Mouse (Mus musculus) right cerebral cortex, postnatal 4 days (tissue): Measurements from ENCODE around the gene Chmp2b.

Source experiments
- DNase-seq: peaks from one replicate; pipeline ENCODE4 v3.0.0-alpha.2; 2022

Chmp2b gene

DNA sequence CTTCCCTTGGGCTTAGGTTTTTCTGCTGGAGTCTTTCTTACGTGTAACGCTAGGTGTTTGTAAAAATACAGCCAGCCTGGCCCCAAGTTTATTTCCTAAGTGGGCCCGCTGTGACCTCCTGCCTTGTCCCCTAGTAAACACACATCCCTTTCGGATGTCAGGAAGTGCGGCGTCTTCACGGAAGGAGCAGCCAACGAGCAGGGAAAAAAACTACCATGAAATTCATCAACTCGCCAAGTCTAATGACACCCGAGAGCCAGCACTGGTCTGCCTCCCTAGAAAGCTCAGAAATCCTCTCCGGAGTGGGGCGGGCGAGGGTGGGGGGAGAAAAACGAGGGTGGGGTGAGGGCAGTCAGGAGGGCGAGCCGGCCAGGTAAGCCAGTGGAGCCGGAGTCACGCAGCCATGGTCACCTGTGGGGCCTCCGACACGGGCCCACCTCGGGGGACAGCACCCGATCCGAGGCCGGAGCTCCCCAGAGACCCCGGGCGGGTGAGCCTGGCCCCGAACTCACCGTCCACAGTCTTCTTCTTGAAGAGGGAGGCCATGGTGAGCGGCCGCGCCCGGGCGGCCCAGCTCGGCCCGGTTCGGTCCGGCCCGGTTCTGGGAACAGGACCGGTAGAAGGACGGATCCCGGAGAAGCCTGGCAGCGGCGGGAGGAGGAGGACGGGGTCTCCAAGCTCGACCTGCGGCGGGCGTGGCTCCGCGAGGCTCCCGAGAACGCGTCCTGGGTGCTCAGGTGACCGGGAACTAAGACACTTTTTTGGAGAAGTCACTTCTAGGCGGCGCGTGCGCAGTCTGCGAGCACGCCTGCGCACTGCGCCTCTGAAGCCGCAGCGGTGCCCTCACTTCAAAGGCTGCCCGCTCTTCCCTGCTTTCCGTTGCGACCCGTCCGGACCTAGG lies at the start of gene Chmp2b:
TSS of gene Chmp2b (minus strand) at position 764 of the 901 bp plus-strand sequence.
- DNase-seq, result peak; percentile 81

DNA sequence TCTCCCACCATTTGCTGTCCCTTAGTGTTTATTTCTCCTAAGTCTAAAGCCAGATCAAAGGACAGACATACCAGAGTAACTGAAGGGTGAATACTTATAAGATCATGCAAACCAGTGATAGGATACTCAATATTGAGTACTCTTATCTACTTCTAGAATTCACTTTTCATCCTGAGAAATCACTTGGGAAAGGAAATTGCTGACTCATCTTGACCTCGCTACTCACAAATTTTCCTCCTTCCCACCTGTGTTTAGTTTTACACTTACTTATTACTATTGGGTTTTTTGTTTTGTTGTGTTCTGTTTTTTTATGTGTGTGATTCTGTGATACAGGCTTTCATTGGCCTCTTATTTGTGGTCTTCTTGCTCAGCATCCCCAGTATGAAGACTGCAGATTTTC lies 49.2 kb upstream of the Chmp2b start:
- no peak for DNase-seq

- no peak for DNase-seq
Observed at GRCm38 (mm10) chr16:65600798-65601197, 38.3 kb upstream of the Chmp2b start.

- no peak for DNase-seq
Observed at GRCm38 (mm10) chr16:65586111-65586865, 23.8 kb upstream of the Chmp2b start.

DNA sequence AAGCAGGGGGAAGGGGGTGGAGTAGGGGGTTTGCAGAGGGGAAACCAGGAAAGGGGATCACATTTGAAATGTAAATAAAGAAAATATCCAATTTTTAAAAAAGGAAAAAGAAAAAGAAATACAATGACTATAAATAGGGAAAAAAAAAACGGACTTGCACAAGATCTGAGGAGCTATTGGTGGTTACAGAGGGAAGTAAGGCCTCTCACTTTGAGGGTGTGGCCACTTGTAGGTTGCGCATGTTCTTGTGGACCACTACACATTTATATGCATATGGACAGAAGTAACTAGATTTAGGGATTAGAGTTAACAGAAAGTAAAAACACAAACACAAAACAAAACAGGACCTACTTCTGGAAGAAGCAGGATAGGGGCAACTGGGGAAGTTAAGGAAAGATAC lies 23.2 kb upstream of the Chmp2b start:
- DNase-seq, result no peak

GRCm38 (mm10) chr16:65577298-65578029 lies 14.9 kb upstream of the Chmp2b start:
- DNase-seq, result no peak

DNA sequence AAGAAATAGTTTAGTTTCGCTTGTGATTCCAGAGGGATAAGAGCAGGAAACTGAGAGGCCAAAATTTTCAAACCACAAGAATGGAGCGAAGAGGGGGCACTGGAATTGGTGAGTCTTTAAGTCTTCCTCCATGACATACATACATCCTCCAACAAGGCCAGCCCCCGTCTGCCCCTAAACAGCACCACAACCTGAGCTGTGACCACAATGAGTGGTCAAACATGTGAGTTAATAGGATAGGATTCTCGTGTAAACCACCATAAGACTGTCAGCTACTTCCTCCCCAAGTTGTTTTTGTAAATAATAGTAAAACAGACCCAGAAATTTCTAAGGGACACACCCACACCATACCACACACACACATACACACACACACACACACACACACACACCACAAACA lies 6.3 kb upstream of the Chmp2b start:
- no peak for DNase-seq

- no peak for DNase-seq
Observed at GRCm38 (mm10) chr16:65564951-65565350, 2.4 kb upstream of the Chmp2b start.

DNA sequence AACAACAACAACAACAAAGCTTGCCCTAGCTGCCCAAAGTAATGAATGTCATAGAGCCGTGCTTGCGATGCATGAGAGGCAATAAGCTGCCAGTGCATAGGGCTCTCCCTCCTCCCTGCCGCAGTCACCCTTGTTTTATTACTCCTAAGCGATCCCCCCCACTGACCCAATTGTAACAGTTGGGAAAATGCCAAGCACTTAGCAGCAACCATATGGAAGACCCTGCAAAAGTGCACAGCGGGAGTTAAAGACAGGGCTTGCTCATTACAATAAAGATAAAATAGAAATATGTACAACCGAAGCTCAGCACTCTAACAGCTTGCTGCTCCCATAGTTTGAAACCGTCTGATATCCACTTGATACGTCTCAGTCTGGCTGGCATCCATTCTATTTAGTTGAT lies 1.8 kb upstream of the Chmp2b start:
- DNase-seq, result no peak

- no peak for DNase-seq
Observed at GRCm38 (mm10) chr16:65562864-65563206, 309 bp upstream of the Chmp2b start.

DNA sequence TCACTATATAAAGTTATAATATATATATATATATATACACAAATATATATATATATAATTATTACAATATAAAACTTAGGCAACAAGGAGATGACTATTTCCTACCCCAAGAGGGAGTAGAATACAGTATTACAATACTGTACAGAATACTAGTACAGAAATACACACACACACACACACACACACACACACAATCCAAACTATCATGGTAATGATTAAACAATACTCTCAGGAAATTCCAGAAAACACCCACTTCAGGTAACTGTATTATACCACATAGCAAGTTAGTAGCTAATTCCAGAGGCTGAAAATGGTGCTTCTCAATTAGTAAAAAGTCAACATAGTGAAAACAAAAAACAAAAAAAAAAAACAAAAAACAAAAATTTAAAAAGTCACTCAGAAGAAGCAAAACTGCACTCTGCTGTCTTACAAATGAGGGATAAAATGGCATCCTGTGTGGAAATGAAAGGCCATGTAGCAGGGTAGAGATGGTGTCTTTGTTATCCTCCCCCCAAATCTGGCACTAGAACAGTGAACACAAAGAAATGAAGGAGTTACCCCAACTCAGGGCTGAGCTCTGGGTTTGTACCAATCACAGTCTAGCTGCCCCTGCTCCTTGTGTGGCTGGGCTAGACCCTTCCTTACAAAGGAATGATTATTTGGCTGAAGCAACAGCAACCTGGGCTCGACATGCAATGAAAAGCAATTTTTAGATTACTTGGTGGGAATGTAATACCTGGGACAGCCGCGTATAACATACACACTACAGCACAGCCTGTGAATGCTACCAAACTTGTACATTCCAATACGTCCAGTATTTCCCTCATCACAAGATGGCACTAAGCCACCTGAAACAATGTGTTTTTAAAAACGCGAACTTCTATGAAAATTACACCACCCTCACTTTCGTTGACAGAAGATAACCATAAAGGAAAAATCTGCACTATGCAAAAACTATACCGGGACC lies 1.2 kb downstream of the Chmp2b start:
- DNase-seq, result peak; percentile 6

DNA sequence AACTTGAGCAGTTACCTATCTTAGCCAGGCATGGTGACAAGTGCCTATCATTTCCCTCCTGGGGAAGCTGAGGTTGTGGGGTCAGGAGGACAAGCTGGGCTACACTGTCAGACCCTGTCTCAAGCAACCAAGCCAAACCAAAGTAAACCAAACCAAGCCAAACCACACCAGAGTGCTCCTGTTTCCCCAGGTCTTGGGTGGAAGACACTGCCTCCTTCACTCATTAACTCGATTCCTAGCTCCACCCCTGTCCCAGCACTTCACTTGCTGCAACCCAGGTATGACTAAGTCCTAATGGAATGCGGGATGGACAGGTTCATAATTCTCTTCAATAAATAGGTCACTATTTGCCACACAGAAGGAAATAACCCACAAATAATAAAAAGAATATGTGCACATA lies 2.9 kb downstream of the Chmp2b start:
- DNase-seq, result no peak

GRCm38 (mm10) chr16:65557369-65557768 lies 5.2 kb downstream of the Chmp2b start:
- no peak for DNase-seq

DNA sequence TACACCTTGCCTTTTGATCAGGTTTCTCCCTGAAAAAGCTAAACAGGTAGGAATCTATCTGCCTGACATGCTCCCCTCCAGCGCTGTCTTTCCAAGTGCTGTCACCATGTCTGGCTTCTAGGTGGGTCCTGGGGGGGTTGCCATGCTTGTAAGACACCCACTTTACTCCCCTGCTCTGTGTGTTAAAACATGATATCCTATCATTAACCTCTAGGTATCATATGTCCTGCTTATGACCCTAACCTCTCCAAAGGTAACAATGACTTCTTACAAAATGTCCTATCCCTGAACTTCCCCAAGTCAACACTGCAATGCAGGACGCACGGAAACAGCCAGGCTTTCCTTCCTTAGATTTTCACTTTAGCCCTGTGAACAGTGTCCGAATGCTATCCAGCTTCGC lies 8.3 kb downstream of the Chmp2b start:
- DNase-seq, result no peak

DNA sequence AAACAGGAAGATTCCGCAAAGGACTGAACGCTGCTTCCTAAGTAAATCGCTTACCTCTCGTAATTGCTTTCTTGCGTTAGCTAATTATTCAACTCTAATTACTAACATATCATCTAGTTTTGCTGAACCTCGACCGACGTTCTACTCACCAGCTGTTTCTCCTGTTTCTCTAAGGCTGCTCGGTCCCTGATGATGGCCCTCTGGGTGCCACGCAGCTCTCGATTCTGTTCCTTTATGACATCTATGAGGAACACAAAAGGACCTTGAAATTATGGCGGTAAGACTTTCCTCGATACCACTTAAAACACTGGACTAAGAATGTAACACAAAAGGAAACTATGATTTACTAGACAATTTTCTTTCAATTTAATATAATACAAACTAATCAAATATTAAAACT lies 11.7 kb downstream of the Chmp2b start:
- DNase-seq, result no peak

DNA sequence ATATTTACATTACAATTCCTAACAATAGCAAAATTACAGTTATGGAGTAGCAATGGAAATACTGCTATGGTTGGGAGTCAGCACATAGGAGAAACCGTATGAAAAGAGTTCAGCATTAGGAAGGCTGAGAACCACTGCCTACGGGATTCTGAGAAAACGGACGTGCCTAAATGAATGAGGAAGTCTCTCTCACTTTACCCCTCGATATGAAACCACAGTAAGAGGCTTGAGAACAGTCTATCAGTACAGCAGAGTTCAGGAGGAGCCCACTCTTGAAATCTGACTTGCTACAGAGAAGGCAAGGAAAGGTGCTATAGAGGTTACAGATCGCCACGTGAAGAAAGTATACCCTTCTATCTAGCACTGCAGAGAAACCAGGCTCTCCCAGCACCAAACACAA lies 13.6 kb downstream of the Chmp2b start:
- DNase-seq, result no peak

DNA sequence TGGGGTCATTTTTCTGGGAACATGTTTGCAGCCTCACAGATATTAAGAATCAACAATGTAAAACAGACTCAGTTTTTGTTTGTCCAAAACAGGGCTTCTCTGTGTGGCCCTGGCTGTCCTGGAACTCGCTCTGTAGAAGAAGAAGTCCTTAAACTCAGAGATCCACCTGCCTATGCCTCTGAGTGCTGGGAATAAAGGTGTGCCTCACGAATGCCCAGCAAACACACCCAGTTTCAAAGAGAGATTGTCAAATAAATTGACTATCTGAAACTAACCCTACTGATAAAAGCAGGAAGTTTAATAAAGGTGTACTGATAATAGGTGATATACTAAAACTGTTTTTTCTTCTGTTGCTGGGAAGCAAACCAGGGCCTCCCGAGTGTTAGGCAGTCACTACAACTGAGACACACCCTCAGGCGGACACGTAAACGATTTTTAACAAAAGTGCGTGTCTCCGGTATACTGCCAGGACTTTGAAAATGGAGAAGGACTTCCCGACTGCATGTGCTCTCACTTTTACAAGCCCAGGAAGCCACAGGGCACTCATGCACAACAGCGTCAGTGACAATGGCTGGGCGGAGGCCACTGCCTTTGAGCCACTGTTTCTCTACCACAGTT lies 18.7 kb downstream of the Chmp2b start:
- DNase-seq, result no peak

DNA sequence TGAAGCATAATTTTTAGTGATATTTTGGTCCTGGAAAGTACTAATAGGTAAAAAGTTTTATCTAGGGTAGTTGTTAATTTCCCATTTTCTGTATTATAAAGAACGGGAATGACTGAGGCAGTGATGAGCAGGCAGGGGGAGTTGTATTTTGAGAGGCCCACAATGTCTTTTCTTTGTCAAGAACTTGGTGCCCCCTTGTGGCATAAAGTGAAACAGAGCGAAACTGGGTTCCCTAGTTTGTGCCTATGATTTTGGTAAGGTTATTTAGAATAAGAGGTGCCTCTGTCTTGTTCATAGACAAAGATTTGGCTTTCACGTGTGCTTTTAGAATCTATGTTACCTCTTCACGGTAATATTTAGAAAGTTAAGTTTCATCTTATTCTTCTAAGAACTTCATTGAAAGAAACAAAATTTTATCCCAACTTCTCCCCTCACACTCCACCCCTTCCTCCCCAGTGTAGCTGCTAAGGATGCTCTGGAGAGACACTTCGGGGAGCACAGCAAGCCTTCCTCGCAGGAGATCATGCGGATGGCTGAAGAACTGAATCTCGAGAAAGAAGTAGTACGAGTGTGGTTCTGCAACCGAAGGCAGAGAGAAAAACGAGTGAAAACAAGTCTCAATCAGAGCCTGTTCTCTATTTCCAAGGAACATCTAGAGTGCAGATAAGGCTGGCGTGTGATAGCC lies 29.1 kb downstream of the Chmp2b start:
- peak; percentile 48 for DNase-seq

GRCm38 (mm10) chr16:65531663-65532062 lies 30.9 kb downstream of the Chmp2b start:
- DNase-seq, result peak; percentile 67

DNA sequence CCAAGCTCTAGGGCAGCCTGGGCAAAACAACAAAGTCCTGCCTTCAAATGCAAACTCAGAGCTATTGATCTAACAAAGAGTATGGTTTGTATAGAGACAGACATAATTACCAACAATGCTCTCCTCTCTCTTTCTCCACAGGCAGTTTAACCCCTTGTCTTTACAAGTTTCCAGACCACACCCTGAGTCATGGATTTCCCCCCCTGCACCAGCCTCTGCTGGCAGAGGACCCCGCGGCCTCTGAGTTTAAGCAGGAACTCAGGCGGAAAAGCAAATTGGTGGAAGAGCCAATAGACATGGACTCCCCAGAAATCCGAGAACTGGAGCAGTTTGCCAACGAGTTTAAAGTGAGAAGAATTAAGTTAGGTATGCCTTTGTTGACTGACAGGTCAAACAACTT lies 32.9 kb downstream of the Chmp2b start:
- no peak for DNase-seq

DNA sequence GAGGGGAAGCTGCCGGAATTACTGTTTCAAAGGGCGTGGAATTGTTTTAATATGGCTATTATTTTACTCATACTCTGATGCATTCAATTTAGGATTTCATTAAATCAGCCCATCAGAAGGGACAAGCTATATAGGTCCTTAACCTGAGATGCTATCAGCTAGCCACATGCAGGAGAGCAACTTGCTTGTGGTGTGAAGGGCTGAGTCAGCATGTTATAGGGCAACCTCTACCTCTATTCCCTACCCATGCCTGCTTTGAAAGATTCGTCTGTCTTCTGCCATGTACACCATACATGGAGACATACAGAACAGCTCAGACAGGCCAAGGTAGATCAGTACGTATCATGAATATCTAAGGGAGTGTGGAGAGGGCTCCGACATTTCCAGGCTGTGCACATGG lies 35.8 kb downstream of the Chmp2b start:
- no peak for DNase-seq
